In genomic region chr1:91251927-91252326, GRCm38 (mm10) we compare ENCODE assay signal across 8 mouse cellular contexts. TPM values are rescaled to one million over a fixed set of nuclear protein-coding genes. Genes with fewer than 3 reads are reported as not detected.
DNase-seq lines count a peak whose midpoint lies in the region; ATAC-seq and TF ChIP-seq lines count a peak whose summit lies in the region.

No protein-coding gene starts in this region.

- H3K79me2 ChIP-seq in CH12.LX (replicated peaks; ENCODE audit: control insufficient read depth, extremely low read depth, insufficient read depth, poor library complexity, severe bottlenecking): peaks cover 33% of the 10 kb centered on the region

- no peak for ATAC-seq in embryonic facial prominence, embryonic 14.5 days (ENCODE audit: low read depth)
- ATAC-seq in kidney, embryonic 14.5 days (ENCODE audit: low FRiP score, low TSS enrichment): no peak
- no peak for ATAC-seq in midbrain, embryonic 14.5 days (ENCODE audit: low FRiP score, low TSS enrichment)

- no peak for TF ChIP-seq EP300 in CH12.LX (IDR thresholded peaks at IDR 0.05; ENCODE audit: low read length)

- TF ChIP-seq POLR2A in CH12.LX (IDR thresholded peaks at IDR 0.05; ENCODE audit: low read depth, low read length): no peak

- H3K4me3 ChIP-seq in CH12.LX (replicated peaks in 1 of 3; ENCODE audit: low read depth in 2 of 3, low read length in 2 of 3, poor library complexity in 1 of 3): peak overlapping the region in 2 of 3 experiments; percentile 94 to 97
- H3K4me3 ChIP-seq in embryonic facial prominence, embryonic 14.5 days (ENCODE audit: low read depth, low read length): no peak overlapping the region
- no peak overlapping the region for H3K4me3 ChIP-seq in kidney, embryonic 14.5 days (ENCODE audit: low read length)
- H3K4me3 ChIP-seq in midbrain, embryonic 14.5 days (replicated peaks; ENCODE audit: low read depth, low read length): peak overlapping the region; percentile 0; the same call in 1 of the 2 replicates

- peak; percentile 54 to 61 for TF ChIP-seq CTCF in CH12.LX (conservative IDR thresholded peaks at IDR 0.05 in 1 of 2, IDR thresholded peaks at IDR 0.05 in 1 of 2; ENCODE audit: low read depth in 2 of 2, low read length in 2 of 2)

- peaks cover 0 to 33% of the 10 kb centered on the region in 2 experiments for H3K36me3 ChIP-seq in CH12.LX (replicated peaks in 1 of 2; ENCODE audit: control insufficient read depth in 1 of 2, insufficient read depth in 1 of 2, low read length in 1 of 2)
- H3K36me3 ChIP-seq in embryonic facial prominence, embryonic 14.5 days (ENCODE audit: control insufficient read depth, insufficient read depth, low read length): no peaks in the 10 kb centered on the region
- 0 out of 2 replicates have a peak, but pooled peaks cover 3% of the 10 kb centered on the region for H3K36me3 ChIP-seq in kidney, embryonic 14.5 days (ENCODE audit: control insufficient read depth, insufficient read depth, low read length)
- peaks cover 10% of the 10 kb centered on the region; the same call in 1 of the 2 replicates for H3K36me3 ChIP-seq in midbrain, embryonic 14.5 days (ENCODE audit: control insufficient read depth, insufficient read depth, low read length)

- peak overlapping the region; percentile 92 for H3K4me2 ChIP-seq in CH12.LX (ENCODE audit: insufficient read depth, low read depth, poor library complexity, severe bottlenecking)
- H3K4me2 ChIP-seq in embryonic facial prominence, embryonic 14.5 days (ENCODE audit: low read depth, low read length): peak overlapping the region; percentile 58
- H3K4me2 ChIP-seq in kidney, embryonic 14.5 days (replicated peaks; ENCODE audit: low read depth, low read length): peak overlapping the region; percentile 72
- H3K4me2 ChIP-seq in midbrain, embryonic 14.5 days (ENCODE audit: low read length): peak overlapping the region; percentile 72

- peaks cover 3 to 35% of the 10 kb centered on the region in 2 experiments; a peak in 3 of 4 replicates for H3K4me1 ChIP-seq in CH12.LX (ENCODE audit: control insufficient read depth in 1 of 2, insufficient read depth in 2 of 2)
- H3K4me1 ChIP-seq in embryonic facial prominence, embryonic 14.5 days (ENCODE audit: control insufficient read depth, insufficient read depth, low read length): peaks cover 15% of the 10 kb centered on the region
- H3K4me1 ChIP-seq in kidney, embryonic 14.5 days (ENCODE audit: control insufficient read depth, insufficient read depth, low read length): peaks cover 16% of the 10 kb centered on the region
- peaks cover 20% of the 10 kb centered on the region for H3K4me1 ChIP-seq in midbrain, embryonic 14.5 days (ENCODE audit: control insufficient read depth, insufficient read depth, low read length)

- no peaks in the 10 kb centered on the region for H3K27me3 ChIP-seq in CH12.LX (replicated peaks)
- no peaks in the 10 kb centered on the region for H3K27me3 ChIP-seq in embryonic facial prominence, embryonic 14.5 days (replicated peaks; ENCODE audit: control insufficient read depth, insufficient read depth, low read length)
- H3K27me3 ChIP-seq in kidney, embryonic 14.5 days (ENCODE audit: control insufficient read depth, insufficient read depth, low read length): no peaks in the 10 kb centered on the region
- H3K27me3 ChIP-seq in midbrain, embryonic 14.5 days (ENCODE audit: control insufficient read depth, insufficient read depth, low read length): no peaks in the 10 kb centered on the region

- no peaks in the 10 kb centered on the region for H3K9me3 ChIP-seq in CH12.LX (replicated peaks; ENCODE audit: low read length)
- no peaks in the 10 kb centered on the region for H3K9me3 ChIP-seq in embryonic facial prominence, embryonic 14.5 days (ENCODE audit: control insufficient read depth, low read length)
- H3K9me3 ChIP-seq in kidney, embryonic 14.5 days (ENCODE audit: control insufficient read depth, low read length): no peaks in the 10 kb centered on the region
- no peaks in the 10 kb centered on the region for H3K9me3 ChIP-seq in midbrain, embryonic 14.5 days (ENCODE audit: control insufficient read depth, low read length)

- DNase-seq in cerebellum, adult 9-11 months: peak; percentile 14
- no peak for DNase-seq in cerebellum, adult 8-10 months
- peak; percentile 48 for DNase-seq in CH12.LX (ENCODE audit: extremely low read depth)
- no peak for DNase-seq in embryonic facial prominence, embryonic 14.5 days (ENCODE audit: low spot score)
- no peak for DNase-seq in midbrain, embryonic 14.5 days
- no peak for DNase-seq in frontal cortex, postnatal 25 days (ENCODE audit: low spot score in 2 of 2)
- DNase-seq in left cerebral cortex, adult 11 months (ENCODE audit: low spot score): no peak

- WGBS in embryonic facial prominence, embryonic 14.5 days: 68% methylated on average over 8 of the region's 8 CpGs
- WGBS in kidney, embryonic 14.5 days: 61% methylated on average over 8 of the region's 8 CpGs
- WGBS in midbrain, embryonic 14.5 days: 63% methylated on average over 8 of the region's 8 CpGs

- no peak overlapping the region for H3K27ac ChIP-seq in CH12.LX (ENCODE audit: insufficient read depth, low read depth)
- no peak overlapping the region for H3K27ac ChIP-seq in embryonic facial prominence, embryonic 14.5 days (replicated peaks; ENCODE audit: low read depth, low read length)
- no peak overlapping the region for H3K27ac ChIP-seq in kidney, embryonic 14.5 days (ENCODE audit: low read depth, low read length)
- H3K27ac ChIP-seq in midbrain, embryonic 14.5 days (replicated peaks; ENCODE audit: low read depth, low read length): no peak overlapping the region

- in situ Hi-C loops in CH12.LX (cut with MboI; ENCODE audit: low pct_ligation_motif_present, low pct_unique_long_range_greater_than_20kb, low sequenced_read_pairs): no loop called here

- TF ChIP-seq RAD21 in CH12.LX (IDR thresholded peaks at IDR 0.05; ENCODE audit: low read depth, low read length): peak; percentile 22

- no peak overlapping the region for H3K9ac ChIP-seq in CH12.LX (ENCODE audit: insufficient read depth, low read depth)
- H3K9ac ChIP-seq in embryonic facial prominence, embryonic 14.5 days (ENCODE audit: low read depth, low read length): peak overlapping the region; percentile 95; the same call in 1 of the 2 replicates
- H3K9ac ChIP-seq in kidney, embryonic 14.5 days (ENCODE audit: low read depth, low read length): peak overlapping the region; percentile 97
- H3K9ac ChIP-seq in midbrain, embryonic 14.5 days (replicated peaks; ENCODE audit: low read length): peak overlapping the region; percentile 96; the same call in 1 of the 2 replicates

- dilution Hi-C loops in CH12.LX (cut with MboI; ENCODE audit: extremely low pct_ligation_motif_present, extremely low pct_unique_long_range_greater_than_20kb, low sequenced_read_pairs): no loop called here

TF ChIP-seq in CH12.LX, 34 proteins besides CTCF, POLR2A, EP300 and RAD21:
- no peak for TF ChIP-seq TBP (conservative IDR thresholded peaks at IDR 0.05; ENCODE audit: low read depth, low read length)
- TF ChIP-seq SMC3 (IDR thresholded peaks at IDR 0.05; ENCODE audit: low read depth, low read length): peak; percentile 20; the same call in 1 of the 2 replicates
- TF ChIP-seq SIN3A (IDR thresholded peaks at IDR 0.05; ENCODE audit: low read length): 0 out of 2 replicates have a peak, but pooled peaks have one; percentile 34
TF ChIP-seq in CH12.LX: peak in this region for 2.

RNA-seq across cellular contexts. Expression of gene Ube2f, which starts 1.8 kb away (rescaled TPM):
- total RNA-seq in CH12.LX (2012; rRNA removed) (30.3 and 35.6 TPM in 2 replicates), CH12.LX (2014; rRNA removed) (58.1 and 58.8 TPM in 2 replicates)
- 69.3 and 70.5 TPM in 2 replicates for polyA plus RNA-seq in CH12.LX (2012; ENCODE audit: insufficient read length, low read depth)
- polyA plus RNA-seq in embryonic facial prominence, embryonic 14.5 days (2014; fragmentation: Nextera tagmentation; extraction: Ambion mirVana): 70.2 and 78.7 TPM in 2 replicates
- polyA plus RNA-seq in kidney, embryonic 14.5 days (2014; fragmentation: Nextera tagmentation; extraction: Ambion mirVana): 72.4 and 80.5 TPM in 2 replicates
- 67.5 and 75.2 TPM in 2 replicates for polyA plus RNA-seq in midbrain, embryonic 14.5 days (2014; fragmentation: Nextera tagmentation; extraction: Ambion mirVana)

RNA-seq across cellular contexts. Expression of gene Scly, which starts 46.2 kb away (rescaled TPM):
- total RNA-seq in CH12.LX (2012; rRNA removed) (25.6 and 31.9 TPM in 2 replicates), CH12.LX (2014; rRNA removed) (15.8 and 21.3 TPM in 2 replicates)
- polyA plus RNA-seq in CH12.LX (2012; ENCODE audit: insufficient read length, low read depth): 66.6 and 71.2 TPM in 2 replicates
- 9.6 and 10.0 TPM in 2 replicates for polyA plus RNA-seq in embryonic facial prominence, embryonic 14.5 days (2014; fragmentation: Nextera tagmentation; extraction: Ambion mirVana)
- 11.4 and 15.3 TPM in 2 replicates for polyA plus RNA-seq in kidney, embryonic 14.5 days (2014; fragmentation: Nextera tagmentation; extraction: Ambion mirVana)
- 8.5 and 9.0 TPM in 2 replicates for polyA plus RNA-seq in midbrain, embryonic 14.5 days (2014; fragmentation: Nextera tagmentation; extraction: Ambion mirVana)

Comparison
In these comparisons a context has a peak if more than half of its experiments do, and no peak if none do; other contexts are left out.
1. DNase-seq: peak in cerebellum, adult 9-11 months (single experiment) and CH12.LX (single experiment); none in cerebellum, adult 8-10 months (single experiment), embryonic facial prominence, embryonic 14.5 days (single experiment), midbrain, embryonic 14.5 days (single experiment), frontal cortex, postnatal 25 days (0 of 2) and left cerebral cortex, adult 11 months (single experiment).
2. H3K4me3 ChIP-seq: peak in CH12.LX (2 of 3) and midbrain, embryonic 14.5 days (single experiment); none in embryonic facial prominence, embryonic 14.5 days (single experiment) and kidney, embryonic 14.5 days (single experiment).
3. Peak in every context shown above with its lines, with median percentiles within 50 percentile points of each other: H3K4me2 ChIP-seq.